Mouse (Mus musculus): Measurements from ENCODE around the gene Ccnt1. TPM values are rescaled to one million over a fixed set of nuclear protein-coding genes. Genes with fewer than 3 reads are reported as not detected.

The Ccnt1 gene
- total and polyA plus RNA-seq, 3 experiments, result 19.5 to 63.2 (median 44.0) TPM

DNA sequence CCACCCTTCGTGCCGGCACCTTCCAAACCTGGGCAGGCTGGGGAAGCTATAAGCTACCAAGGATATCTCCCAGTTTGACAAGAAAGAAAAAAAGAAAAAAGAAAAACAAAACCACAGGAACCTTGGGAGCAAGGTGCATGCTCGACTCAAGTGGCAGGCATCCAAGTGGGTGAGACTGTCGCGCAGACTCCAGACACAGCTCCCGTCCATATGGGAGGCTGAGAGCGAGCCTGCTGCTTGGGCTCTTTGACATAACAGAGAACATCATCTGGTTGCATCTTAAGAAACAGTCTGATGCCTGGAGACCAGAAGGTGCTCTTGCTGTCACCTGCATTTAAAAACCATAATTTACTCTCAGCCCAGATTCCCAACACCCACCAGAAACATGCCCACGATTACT, 11.7 kb upstream of the Ccnt1 start:
- Histone ChIP-seq H3K79me2 (ENCODE audit: control insufficient read depth, insufficient read depth, low read length, poor library complexity) (no peaks in the 10 kb centered on the region), H3K9ac (ENCODE audit: control insufficient read depth, low read depth, low read length, poor library complexity, severe bottlenecking) (no peak overlapping the region), H3K4me3 (ENCODE audit: control insufficient read depth in 1 of 2, insufficient read depth in 1 of 2, low read depth in 2 of 2, low read length in 2 of 2) (no peak overlapping the region), H3K27me3 (ENCODE audit: control insufficient read depth in 1 of 2, insufficient read depth in 2 of 2, low read length in 2 of 2) (no peaks in the 10 kb centered on the region), H3K27ac (ENCODE audit: control insufficient read depth, low read depth, low read length) (no peak overlapping the region), H3K9me3 (replicated peaks; ENCODE audit: insufficient read depth, low read length) (no peaks in the 10 kb centered on the region), H3K4me1 (ENCODE audit: control insufficient read depth in 1 of 2, insufficient read depth in 2 of 2, low read length in 2 of 2) (peaks cover 10 to 18% of the 10 kb centered on the region in 2 experiments), H3K36me3 (ENCODE audit: control insufficient read depth in 1 of 2, insufficient read depth in 2 of 2, low read length in 2 of 2) (peaks cover 0 to 12% of the 10 kb centered on the region in 2 experiments; a peak in 2 of 4 replicates)
- no peak for DNase-seq (ENCODE audit: low read depth, low spot score)
- TF ChIP-seq RAD21 (IDR thresholded peaks at IDR 0.05; ENCODE audit: low read depth, low read length) (no peak), BHLHE40 (IDR thresholded peaks at IDR 0.05; ENCODE audit: borderline replicate concordance, low read depth, low read length) (no peak), GATA1 (IDR thresholded peaks at IDR 0.05; ENCODE audit: low read depth, low read length) (no peak), ZC3H11A (IDR thresholded peaks at IDR 0.05; ENCODE audit: low read depth, low read length) (no peak), CHD1 (IDR thresholded peaks at IDR 0.05; ENCODE audit: low read depth, low read length) (no peak)

DNA sequence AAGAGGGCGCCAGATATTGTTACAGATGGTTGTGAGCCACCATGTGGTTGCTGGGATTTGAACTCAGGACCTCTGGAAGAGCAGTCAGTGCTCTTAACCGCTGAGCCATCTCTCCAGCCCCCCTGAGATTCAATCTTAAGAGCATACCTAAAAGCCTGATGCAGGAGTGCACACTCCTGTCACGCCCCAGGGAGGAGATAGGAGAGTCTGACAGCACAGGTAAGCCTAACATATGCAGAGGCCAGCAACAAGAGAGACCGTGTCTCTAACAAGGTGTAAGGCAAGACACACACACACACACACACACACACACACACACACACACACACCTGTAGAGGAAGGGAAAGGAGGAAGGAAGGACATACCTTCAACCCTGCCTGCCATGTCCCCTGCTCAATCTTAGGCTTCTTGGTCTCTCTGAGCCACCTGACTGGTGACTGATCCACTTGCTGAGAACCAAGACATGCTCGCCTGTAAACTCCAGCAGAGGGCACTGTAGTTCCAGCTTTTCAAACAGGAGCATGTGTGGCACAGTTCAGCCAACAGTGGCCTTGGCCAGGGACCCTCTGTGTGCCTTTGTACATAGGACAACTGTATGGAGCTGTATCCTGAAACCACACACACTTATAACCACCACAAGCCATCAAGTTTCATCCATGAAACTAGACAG, 9.2 kb upstream of the Ccnt1 start:
- Histone ChIP-seq H3K4me3 (ENCODE audit: control insufficient read depth in 1 of 2, insufficient read depth in 1 of 2, low read depth in 2 of 2, low read length in 2 of 2) (no peak overlapping the region), H3K9me3 (replicated peaks; ENCODE audit: insufficient read depth, low read length) (no peaks in the 10 kb centered on the region), H3K79me2 (ENCODE audit: control insufficient read depth, insufficient read depth, low read length, poor library complexity) (no peaks in the 10 kb centered on the region), H3K9ac (ENCODE audit: control insufficient read depth, low read depth, low read length, poor library complexity, severe bottlenecking) (no peak overlapping the region), H3K27me3 (ENCODE audit: control insufficient read depth in 1 of 2, insufficient read depth in 2 of 2, low read length in 2 of 2) (no peaks in the 10 kb centered on the region), H3K4me1 (ENCODE audit: control insufficient read depth in 1 of 2, insufficient read depth in 2 of 2, low read length in 2 of 2) (peaks cover 0 to 2% of the 10 kb centered on the region in 2 experiments; a peak in 2 of 4 replicates), H3K27ac (ENCODE audit: control insufficient read depth, low read depth, low read length) (no peak overlapping the region), H3K36me3 (ENCODE audit: control insufficient read depth in 1 of 2, insufficient read depth in 2 of 2, low read length in 2 of 2) (peaks cover 0 to 2% of the 10 kb centered on the region in 2 experiments; a peak in 1 of 4 replicates)
- DNase-seq (ENCODE audit: low read depth, low spot score), result peak; percentile 96
- TF ChIP-seq TBP (IDR thresholded peaks at IDR 0.05; ENCODE audit: low read depth, low read length) (peak; percentile 75), RAD21 (IDR thresholded peaks at IDR 0.05; ENCODE audit: low read depth, low read length) (peak; percentile 100), SIN3A (IDR thresholded peaks at IDR 0.05; ENCODE audit: low read length) (peak; percentile 83), SMC3 (IDR thresholded peaks at IDR 0.05; ENCODE audit: low read depth, low read length) (peak; percentile 100), USF1 (IDR thresholded peaks at IDR 0.05; ENCODE audit: low read depth, low read length) (no peak), CHD2 (IDR thresholded peaks at IDR 0.05; ENCODE audit: low read length) (no peak), E2F4 (IDR thresholded peaks at IDR 0.05; ENCODE audit: borderline replicate concordance, low read depth, low read length) (no peak), MAZ (IDR thresholded peaks at IDR 0.05; ENCODE audit: low read depth, low read length) (no peak), JUND (IDR thresholded peaks at IDR 0.05; ENCODE audit: low read depth, low read length) (no peak), NELFE (IDR thresholded peaks at IDR 0.05; ENCODE audit: low read depth, low read length) (no peak), HCFC1 (IDR thresholded peaks at IDR 0.05; ENCODE audit: low read depth, low read length) (0 out of 2 replicates have a peak, but pooled peaks have one; percentile 29), ZNF384 (IDR thresholded peaks at IDR 0.05; ENCODE audit: low read depth, low read length) (no peak), TCF12 (IDR thresholded peaks at IDR 0.05; ENCODE audit: low read depth, low read length) (no peak), UBTF (IDR thresholded peaks at IDR 0.05; ENCODE audit: borderline replicate concordance, insufficient read depth, low read depth, low read length) (no peak), ZC3H11A (IDR thresholded peaks at IDR 0.05; ENCODE audit: low read depth, low read length) (peak; percentile 100), MXI1 (IDR thresholded peaks at IDR 0.05; ENCODE audit: low read depth, low read length) (peak; percentile 55; the same call in 1 of the 2 replicates), MYC (IDR thresholded peaks at IDR 0.05; ENCODE audit: low read depth, low read length) (peak; percentile 85), POLR2AphosphoS2 (IDR thresholded peaks at IDR 0.05; ENCODE audit: low read length) (no peak), MYB (IDR thresholded peaks at IDR 0.05; ENCODE audit: low read depth, low read length) (no peak), EP300 (IDR thresholded peaks at IDR 0.05; ENCODE audit: low read depth in 1 of 2, low read length in 2 of 2) (no peak), CTCF (IDR thresholded peaks at IDR 0.05 in 2 of 3, conservative IDR thresholded peaks at IDR 0.05 in 1 of 3; ENCODE audit: control insufficient read depth in 1 of 3, insufficient read depth in 1 of 3, low read depth in 2 of 3, low read length in 3 of 3, poor library complexity in 1 of 3, severe bottlenecking in 1 of 3) (peak in 2 of 3 experiments; percentile 93 to 96), ETS1 (IDR thresholded peaks at IDR 0.05; ENCODE audit: low read depth, low read length) (no peak), CHD1 (IDR thresholded peaks at IDR 0.05; ENCODE audit: low read depth, low read length) (no peak)
